Mouse (Mus musculus): ENCODE measurements around the gene Stk32c. TPM values are rescaled to one million over a fixed set of nuclear protein-coding genes. Genes with fewer than 3 reads are reported as not detected.

Stk32c gene
- polyA plus RNA-seq, 1 experiment from 2014 or later: 0.13 TPM

DNA sequence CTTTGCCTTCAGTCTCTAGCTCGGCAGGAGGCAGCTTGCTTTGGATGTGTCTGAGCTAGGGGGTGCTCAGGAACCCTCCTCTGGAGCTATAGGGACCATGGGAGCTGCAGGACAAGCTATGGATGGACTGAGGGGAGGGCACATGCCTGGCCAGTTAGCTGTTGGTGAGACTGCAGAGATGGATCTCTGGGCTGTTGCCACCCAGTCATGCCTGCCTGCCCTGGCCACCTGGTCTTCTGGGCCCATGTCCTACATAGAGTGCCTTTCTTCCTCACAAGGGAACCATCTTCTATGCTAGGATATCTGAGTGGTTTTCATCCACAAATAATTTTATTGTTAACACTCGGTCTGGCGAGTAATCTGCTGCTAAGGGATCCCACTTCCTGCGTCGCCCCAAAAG lies 6.4 kb upstream of the Stk32c start:
- POLR2A ChIA-PET: interaction anchor here (0.6 kb wide), 1 partner anchor 157 kb away, joined by 3 read pairs; no protein-coding TSS in a partner anchor

GRCm38 (mm10) chr7:139218641-139219415 lies 5.7 kb upstream of the Stk32c start:
- no peaks in the 10 kb centered on the region for H3K27me3 ChIP-seq
- in situ Hi-C loops (cut with MboI; ENCODE audit: low pct_unique_long_range_greater_than_20kb): loop anchor here (25.0 kb wide), 1 partner anchor 382 kb away; the partner anchor contains the start of genes Mapk1ip1 and Ppp2r2d
- ChIA-PET CTCF (interaction anchor here (1.1 to 1.7 kb wide), 3 partner anchors 10 to 254 kb away, joined by 3 read pairs; no protein-coding TSS in a partner anchor), POLR2A (no interaction called here)
- TF ChIP-seq CTCF (IDR thresholded peaks at IDR 0.05): no peak
- ATAC-seq (no peak), DNase-seq (ENCODE audit: low read depth, low spot score) (no peak)

More for the DNA sequence above, 6.4 kb upstream of the Stk32c start:
- no peak for TF ChIP-seq CTCF (IDR thresholded peaks at IDR 0.05)
- H3K27me3 ChIP-seq: no peaks in the 10 kb centered on the region
- in situ Hi-C loops (cut with MboI; ENCODE audit: low pct_unique_long_range_greater_than_20kb): loop anchor here (25.0 kb wide), 1 partner anchor 382 kb away; the partner anchor contains the start of genes Mapk1ip1 and Ppp2r2d
- CTCF ChIA-PET: interaction anchor here (1.1 to 2.1 kb wide), 5 partner anchors 9 to 253 kb away, joined by 3 to 9 read pairs (median 3); no protein-coding TSS in a partner anchor
- ATAC-seq (no peak), DNase-seq (ENCODE audit: low read depth, low spot score) (no peak)

DNA sequence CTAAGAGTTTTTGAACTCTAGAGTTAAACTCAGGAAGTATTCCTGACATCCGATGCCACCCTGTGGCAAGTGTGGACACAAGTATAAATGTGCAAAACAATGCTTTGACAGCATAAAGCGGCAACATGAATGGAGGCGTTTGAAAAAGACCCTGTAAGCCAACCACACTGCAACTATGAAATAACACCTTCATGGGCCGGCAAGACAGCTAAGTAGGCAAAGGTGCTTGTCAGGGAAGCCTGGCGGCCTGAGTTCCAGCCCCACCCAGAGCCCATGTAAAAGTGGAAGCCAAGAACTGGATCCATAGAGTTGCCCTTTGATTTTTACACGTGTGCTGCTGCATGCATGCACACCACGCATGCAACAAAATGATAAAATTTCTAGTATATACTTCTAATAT lies 3.9 kb upstream of the Stk32c start:
- no peaks in the 10 kb centered on the region for H3K27me3 ChIP-seq
- in situ Hi-C loops (cut with MboI; ENCODE audit: low pct_unique_long_range_greater_than_20kb): loop anchor here (25.0 kb wide), 1 partner anchor 380 kb away; the partner anchor contains the start of genes Mapk1ip1 and Ppp2r2d
- no peak for DNase-seq (ENCODE audit: low read depth, low spot score)
- ChIA-PET POLR2A (no interaction called here), CTCF (no interaction called here)
- no peak for TF ChIP-seq CTCF (IDR thresholded peaks at IDR 0.05)
- ATAC-seq: no peak

DNA sequence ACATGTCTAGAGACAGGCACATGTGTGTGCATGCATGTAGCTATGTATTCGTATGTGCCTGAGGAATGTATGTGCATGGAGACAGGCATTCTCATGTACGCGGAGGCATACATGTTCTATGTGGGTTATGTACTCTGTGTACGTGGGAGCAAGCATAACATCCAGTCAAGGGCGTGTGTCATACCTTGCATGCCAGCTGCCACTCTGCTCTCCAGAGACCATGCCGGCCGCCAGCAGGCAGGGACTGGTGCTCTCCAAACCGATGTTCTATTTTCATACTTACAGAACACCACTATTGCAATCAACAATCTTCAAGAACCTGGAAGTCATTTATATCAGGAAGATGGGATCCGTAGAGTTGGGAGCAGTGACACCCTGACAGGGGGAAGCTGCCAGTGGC lies 3.4 kb upstream of the Stk32c start:
- ATAC-seq (no peak), DNase-seq (ENCODE audit: low read depth, low spot score) (no peak)
- in situ Hi-C loops (cut with MboI; ENCODE audit: low pct_unique_long_range_greater_than_20kb): loop anchor here (25.0 kb wide), 1 partner anchor 379 kb away; the partner anchor contains the start of genes Mapk1ip1 and Ppp2r2d
- POLR2A ChIA-PET: no interaction called here
- H3K27me3 ChIP-seq: no peaks in the 10 kb centered on the region
- no peak for TF ChIP-seq CTCF (IDR thresholded peaks at IDR 0.05)
- CTCF ChIA-PET: interaction anchor here (1.2 kb wide), 1 partner anchor 97 kb away, joined by 3 read pairs; no protein-coding TSS in a partner anchor

DNA sequence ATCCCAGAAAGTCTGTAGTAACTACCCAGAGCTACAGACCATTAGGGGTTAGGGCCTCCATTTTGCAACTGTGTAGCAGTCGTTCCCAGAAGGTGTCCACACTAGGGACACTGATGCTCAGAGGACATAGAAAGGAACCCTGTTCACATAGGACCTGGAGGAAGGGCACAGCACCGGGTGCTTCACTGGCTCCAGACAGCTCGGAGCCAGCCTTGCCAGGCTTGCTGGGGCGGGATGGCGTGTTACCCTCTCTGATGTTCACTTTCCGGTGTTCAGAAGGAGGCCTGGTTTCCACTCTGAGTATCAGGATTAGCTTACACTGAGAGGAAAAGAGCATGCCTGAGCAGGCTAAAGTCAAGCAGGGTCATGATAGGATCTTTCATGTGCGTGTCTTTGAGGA lies 2.8 kb upstream of the Stk32c start:
- POLR2A ChIA-PET: no interaction called here

DNA sequence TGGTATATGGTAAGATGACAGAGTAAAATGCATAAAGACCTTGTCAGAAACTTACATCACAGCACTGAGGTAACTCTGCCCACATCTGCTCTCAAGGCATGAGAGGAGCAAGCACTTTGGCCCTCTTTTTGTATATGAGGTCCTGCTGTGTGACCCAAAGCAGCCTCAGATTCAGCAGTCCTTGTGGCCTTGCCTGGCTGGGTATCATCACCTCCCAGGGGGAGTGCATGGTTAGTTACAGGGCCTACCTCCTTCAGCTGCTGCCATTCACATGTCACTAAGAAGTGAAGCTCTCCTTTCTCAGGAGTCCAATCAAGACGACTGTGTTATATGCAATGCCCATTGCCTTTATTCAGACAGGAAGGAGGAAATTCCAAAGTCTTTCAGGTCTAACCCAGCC lies 2.4 kb upstream of the Stk32c start:
- no peaks in the 10 kb centered on the region for H3K27me3 ChIP-seq
- no peak for TF ChIP-seq CTCF (IDR thresholded peaks at IDR 0.05)
- in situ Hi-C loops (cut with MboI; ENCODE audit: low pct_unique_long_range_greater_than_20kb): loop anchor here (25.0 kb wide), 1 partner anchor 378 kb away; the partner anchor contains the start of genes Mapk1ip1 and Ppp2r2d
- no peak for ATAC-seq
- ChIA-PET POLR2A (interaction anchor here (1.2 kb wide), 1 partner anchor 11 kb away, joined by 3 read pairs; no protein-coding TSS in a partner anchor), CTCF (interaction anchor here (1.2 to 1.3 kb wide), 2 partner anchors 10 to 96 kb away, joined by 3 read pairs; no protein-coding TSS in a partner anchor)
- DNase-seq (ENCODE audit: low read depth, low spot score): no peak

More for the DNA sequence above, 2.8 kb upstream of the Stk32c start:
- no peaks in the 10 kb centered on the region for H3K27me3 ChIP-seq
- CTCF ChIA-PET: interaction anchor here (1.2 to 1.3 kb wide), 2 partner anchors 9 to 96 kb away, joined by 3 read pairs; no protein-coding TSS in a partner anchor
- ATAC-seq (no peak), DNase-seq (ENCODE audit: low read depth, low spot score) (no peak)
- TF ChIP-seq CTCF (IDR thresholded peaks at IDR 0.05): no peak
- in situ Hi-C loops (cut with MboI; ENCODE audit: low pct_unique_long_range_greater_than_20kb): loop anchor here (25.0 kb wide), 1 partner anchor 379 kb away; the partner anchor contains the start of genes Mapk1ip1 and Ppp2r2d

- H3K27me3 ChIP-seq: no peaks in the 10 kb centered on the region
- DNase-seq (ENCODE audit: low read depth, low spot score) (no peak), ATAC-seq (no peak)
- POLR2A ChIA-PET: interaction anchor here (1.2 kb wide), 1 partner anchor 11 kb away, joined by 3 read pairs; no protein-coding TSS in a partner anchor
- CTCF ChIA-PET: interaction anchor here (1.3 kb wide), 1 partner anchor 11 kb away, joined by 3 read pairs; no protein-coding TSS in a partner anchor
- no peak for TF ChIP-seq CTCF (IDR thresholded peaks at IDR 0.05)
- in situ Hi-C loops (cut with MboI; ENCODE audit: low pct_unique_long_range_greater_than_20kb): loop anchor here (25.0 kb wide), 1 partner anchor 377 kb away; the partner anchor contains the start of genes Mapk1ip1 and Ppp2r2d
These were observed 1.7 kb upstream of the Stk32c start for GRCm38 (mm10) chr7:139214596-139215340.

DNA sequence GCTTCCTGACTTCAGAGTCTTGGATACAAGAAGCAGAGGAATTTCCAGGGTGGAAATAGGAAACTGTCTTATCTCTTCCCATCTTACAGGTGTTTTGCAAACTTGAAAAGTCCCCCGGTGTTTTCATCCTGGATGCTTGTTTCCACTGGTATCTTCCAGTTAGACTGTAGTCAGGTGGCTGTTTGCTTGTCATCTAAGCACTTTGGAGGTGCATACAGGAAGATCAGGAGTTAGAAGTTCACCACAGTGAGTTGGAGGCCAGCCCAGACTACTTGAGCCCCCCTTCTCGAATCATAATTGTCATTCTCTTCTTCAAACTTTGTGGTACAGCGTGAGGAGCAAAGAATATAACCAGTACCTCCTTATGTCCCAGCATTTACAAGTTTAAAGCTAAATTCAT lies 1.1 kb upstream of the Stk32c start:
- in situ Hi-C loops (cut with MboI; ENCODE audit: low pct_unique_long_range_greater_than_20kb): loop anchor here (25.0 kb wide), 1 partner anchor 377 kb away; the partner anchor contains the start of genes Mapk1ip1 and Ppp2r2d
- DNase-seq (ENCODE audit: low read depth, low spot score) (no peak), ATAC-seq (no peak)
- TF ChIP-seq CTCF (IDR thresholded peaks at IDR 0.05): no peak
- H3K27me3 ChIP-seq: no peaks in the 10 kb centered on the region
- ChIA-PET POLR2A (interaction anchor here (1.2 kb wide), 1 partner anchor 12 kb away, joined by 3 read pairs; no protein-coding TSS in a partner anchor), CTCF (no interaction called here)

DNA sequence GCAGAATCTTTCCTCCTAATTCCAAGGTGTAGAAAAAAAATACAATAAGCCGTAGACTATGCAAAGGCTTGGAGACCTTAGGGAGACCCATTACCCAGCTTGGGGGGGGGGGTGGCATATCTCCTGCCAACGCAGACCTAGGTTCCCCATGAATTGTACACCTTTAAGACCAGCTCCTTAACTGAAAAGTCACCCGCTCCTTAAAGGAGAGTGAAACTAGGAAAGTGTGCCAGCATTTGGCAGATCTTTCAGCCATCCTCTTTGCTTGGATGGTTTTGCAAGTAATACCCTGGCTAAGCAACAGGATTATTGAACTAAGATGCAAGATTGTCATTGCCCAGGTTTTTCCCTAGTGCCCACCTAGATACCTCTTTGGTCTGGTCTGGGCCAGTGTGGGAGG lies 644 bp upstream of the Stk32c start:
- in situ Hi-C loops (cut with MboI; ENCODE audit: low pct_unique_long_range_greater_than_20kb): loop anchor here (25.0 kb wide), 1 partner anchor 376 kb away; the partner anchor contains the start of genes Mapk1ip1 and Ppp2r2d
- TF ChIP-seq CTCF (IDR thresholded peaks at IDR 0.05): no peak
- H3K27me3 ChIP-seq: no peaks in the 10 kb centered on the region
- DNase-seq (ENCODE audit: low read depth, low spot score) (no peak), ATAC-seq (no peak)
- CTCF ChIA-PET: interaction anchor here (0.6 kb wide), 1 partner anchor 85 kb away, joined by 3 read pairs; no protein-coding TSS in a partner anchor
- POLR2A ChIA-PET: interaction anchor here (1.0 kb wide), 1 partner anchor 13 kb away, joined by 3 read pairs; no protein-coding TSS in a partner anchor
